Comparison of ENCODE assay signal across 14 mouse cellular contexts in genomic region chr2:34563089-34563694, GRCm38 (mm10).
DNase-seq lines count a peak whose midpoint lies in the region; ATAC-seq and TF ChIP-seq lines count a peak whose summit lies in the region.
"Had no signal": no experiment of that assay in that cellular context is flagged by ENCODE, and none has a peak within 500 bp of the region (broad histone marks: within the 10 kb centered on the region; RNA-seq: fewer than 3 reads in every experiment).

No protein-coding gene starts in this region.

- peaks cover 30% of the 10 kb centered on the region for H3K4me1 ChIP-seq in heart, embryonic 12.5 days (replicated peaks)
- peaks cover 13% of the 10 kb centered on the region for H3K4me1 ChIP-seq in liver, embryonic 12.5 days
- no peaks in the 10 kb centered on the region for H3K4me1 ChIP-seq in liver, postnatal 0 days (ENCODE audit: insufficient read depth)
- 0 out of 2 replicates have a peak, but pooled peaks cover 5% of the 10 kb centered on the region for H3K4me1 ChIP-seq in embryonic facial prominence, embryonic 15.5 days

- no peak overlapping the region for H3K4me3 ChIP-seq in heart, embryonic 12.5 days
- H3K4me3 ChIP-seq in liver, embryonic 12.5 days: no peak overlapping the region
- no peak overlapping the region for H3K4me3 ChIP-seq in liver, postnatal 0 days (ENCODE audit: low read depth, low read length)
- no peak overlapping the region for H3K4me3 ChIP-seq in embryonic facial prominence, embryonic 15.5 days (replicated peaks)
- H3K4me3 ChIP-seq: liver, embryonic 13.5 days; midbrain, embryonic 10.5 days had no signal

- H3K27ac ChIP-seq in heart, embryonic 12.5 days (ENCODE audit: poor library complexity, severe bottlenecking): peak overlapping the region; percentile 90
- H3K27ac ChIP-seq in liver, embryonic 12.5 days: peak overlapping the region; percentile 49
- H3K27ac ChIP-seq in liver, postnatal 0 days (ENCODE audit: low read depth): no peak overlapping the region
- 0 out of 2 replicates have a peak overlapping the region, but pooled peaks have one; percentile 36 for H3K27ac ChIP-seq in embryonic facial prominence, embryonic 15.5 days (replicated peaks)
- H3K27ac ChIP-seq: liver, embryonic 13.5 days; midbrain, embryonic 10.5 days had no signal

- intact Hi-C loops in heart, postnatal 14 days (cut with DNase I): no loop called here

- peak overlapping the region; percentile 13 for H3K4me2 ChIP-seq in heart, embryonic 12.5 days
- no peak overlapping the region for H3K4me2 ChIP-seq in liver, embryonic 12.5 days
- H3K4me2 ChIP-seq in liver, postnatal 0 days (ENCODE audit: low read depth, low read length): no peak overlapping the region
- no peak overlapping the region for H3K4me2 ChIP-seq in embryonic facial prominence, embryonic 15.5 days (replicated peaks)
- H3K4me2 ChIP-seq: liver, embryonic 13.5 days had no signal

- DNase-seq in heart, postnatal 14 days: no peak
- no peak for DNase-seq in liver, postnatal 0 days
- no peak for DNase-seq in kidney, postnatal 4 days
- DNase-seq: adrenal gland, adult 8-10 months; cerebellum, adult 8-10 months; heart, adult 18-20 months; liver, embryonic 13.5 days; thymus, postnatal 36 days had no signal

- TF ChIP-seq EP300 in liver, postnatal 0 days (IDR thresholded peaks at IDR 0.05; ENCODE audit: low read depth): no peak

- no peaks in the 10 kb centered on the region for H3K27me3 ChIP-seq in heart, embryonic 12.5 days (replicated peaks)
- no peaks in the 10 kb centered on the region for H3K27me3 ChIP-seq in liver, embryonic 12.5 days (replicated peaks)
- H3K27me3 ChIP-seq in liver, postnatal 0 days (ENCODE audit: insufficient read depth, low read length): no peaks in the 10 kb centered on the region
- no peaks in the 10 kb centered on the region for H3K27me3 ChIP-seq in embryonic facial prominence, embryonic 15.5 days
- H3K27me3 ChIP-seq: liver, embryonic 13.5 days had no signal

- H3K9me3 ChIP-seq in heart, embryonic 12.5 days (replicated peaks): no peaks in the 10 kb centered on the region
- no peaks in the 10 kb centered on the region for H3K9me3 ChIP-seq in liver, embryonic 12.5 days (replicated peaks)
- H3K9me3 ChIP-seq in liver, postnatal 0 days (ENCODE audit: low read length): no peaks in the 10 kb centered on the region
- no peaks in the 10 kb centered on the region for H3K9me3 ChIP-seq in embryonic facial prominence, embryonic 15.5 days (replicated peaks)
- H3K9me3 ChIP-seq: liver, embryonic 13.5 days; midbrain, embryonic 10.5 days had no signal

- no peak overlapping the region for H3K9ac ChIP-seq in heart, embryonic 12.5 days
- H3K9ac ChIP-seq in liver, embryonic 12.5 days: no peak overlapping the region
- H3K9ac ChIP-seq in liver, postnatal 0 days (replicated peaks): no peak overlapping the region
- no peak overlapping the region for H3K9ac ChIP-seq in embryonic facial prominence, embryonic 15.5 days
- H3K9ac ChIP-seq: liver, embryonic 13.5 days had no signal

- no peak for ATAC-seq in heart, embryonic 12.5 days (ENCODE audit: insufficient number of reproducible peaks, low FRiP score)
- no peak for ATAC-seq in liver, embryonic 12.5 days
- ATAC-seq in liver, postnatal 0 days: no peak
- ATAC-seq in embryonic facial prominence, embryonic 15.5 days (ENCODE audit: insufficient number of reproducible peaks, low FRiP score, low TSS enrichment, low read depth): no peak
- peak; percentile 44; the same call in 1 of the 2 replicates for ATAC-seq in megakaryocyte-erythroid progenitor cell, adult 5-6 weeks (replicated peaks; ENCODE audit: low FRiP score, low TSS enrichment, poor library complexity, severe bottlenecking)
- no peak for ATAC-seq in megakaryocyte, adult 5-6 weeks (ENCODE audit: poor library complexity, severe bottlenecking)

- no peaks in the 10 kb centered on the region for H3K36me3 ChIP-seq in heart, embryonic 12.5 days
- H3K36me3 ChIP-seq in liver, embryonic 12.5 days: no peaks in the 10 kb centered on the region; the same call in 1 of the 2 replicates
- no peaks in the 10 kb centered on the region for H3K36me3 ChIP-seq in liver, postnatal 0 days (replicated peaks; ENCODE audit: insufficient read depth, low read length)
- no peaks in the 10 kb centered on the region for H3K36me3 ChIP-seq in embryonic facial prominence, embryonic 15.5 days
- H3K36me3 ChIP-seq: liver, embryonic 13.5 days had no signal

- TF ChIP-seq CTCF in liver, postnatal 0 days (IDR thresholded peaks at IDR 0.05; ENCODE audit: low read depth): no peak

- WGBS in heart, embryonic 12.5 days: 34% methylated on average over 12 of the region's 12 CpGs
- 74% methylated on average over 12 of the region's 12 CpGs for WGBS in liver, embryonic 12.5 days (ENCODE audit: insufficient replicate concordance)
- WGBS in liver, postnatal 0 days (ENCODE audit: insufficient replicate concordance): 84% methylated on average over 12 of the region's 12 CpGs
- 74% methylated on average over 12 of the region's 12 CpGs for WGBS in embryonic facial prominence, embryonic 15.5 days
